Mouse (Mus musculus) brown adipose tissue, adult 24 weeks (tissue): Measurements from ENCODE around the gene Ppp2r3a. TPM values are rescaled to one million over a fixed set of nuclear protein-coding genes. Genes with fewer than 3 reads are reported as not detected.

Experiments used
- H3K27ac ChIP-seq: fragments of 200-500 bp; replicated peaks from 2 replicates; pipeline ENCODE4 v1.5.1; 2012; ENCODE audit warnings: low read depth, mild to moderate bottlenecking, low read length
- H3K4me1 ChIP-seq: fragments of 200-500 bp; 2 replicates; pipeline ENCODE4 v1.6.1; 2012; ENCODE audit warnings: low read length, mixed read lengths; ENCODE audit not compliant: control insufficient read depth, insufficient read depth, insufficient read length
- H3K4me3 ChIP-seq: fragments of 200-500 bp; 2 replicates; pipeline ENCODE4 v1.5.1; 2012; ENCODE audit warnings: low read depth, mild to moderate bottlenecking, low read length, moderate library complexity; ENCODE audit not compliant: insufficient read depth
- polyA plus RNA-seq: library from polyadenylated mRNA; stranded (reverse); fragments of >200 nt; gene quantifications from 2 replicates; pipeline ENCODE4 v1.2.4, GENCODE M21; 2012; ENCODE audit not compliant: missing spikeins, insufficient read depth, insufficient read length

The Ppp2r3a gene
- polyA plus RNA-seq, result 13.0 and 17.2 TPM in 2 replicates

GRCm38 (mm10) chr9:101251644-101252337 lies at the start of gene Ppp2r3a:
TSS of gene Ppp2r3a (minus strand) at chr9:101251795.
- Histone ChIP-seq H3K4me1 (peaks cover 3% of the 10 kb centered on the region; the same call in 1 of the 2 replicates), H3K4me3 (peak within 1 kb of the TSS; percentile 94), H3K27ac (peak within 1 kb of the TSS; percentile 83)

- Histone ChIP-seq H3K27ac (no peak overlapping the region), H3K4me1 (no peaks in the 10 kb centered on the region), H3K4me3 (no peak overlapping the region)
Observed at GRCm38 (mm10) chr9:101300441-101300935, 48.9 kb upstream of the Ppp2r3a start.

DNA sequence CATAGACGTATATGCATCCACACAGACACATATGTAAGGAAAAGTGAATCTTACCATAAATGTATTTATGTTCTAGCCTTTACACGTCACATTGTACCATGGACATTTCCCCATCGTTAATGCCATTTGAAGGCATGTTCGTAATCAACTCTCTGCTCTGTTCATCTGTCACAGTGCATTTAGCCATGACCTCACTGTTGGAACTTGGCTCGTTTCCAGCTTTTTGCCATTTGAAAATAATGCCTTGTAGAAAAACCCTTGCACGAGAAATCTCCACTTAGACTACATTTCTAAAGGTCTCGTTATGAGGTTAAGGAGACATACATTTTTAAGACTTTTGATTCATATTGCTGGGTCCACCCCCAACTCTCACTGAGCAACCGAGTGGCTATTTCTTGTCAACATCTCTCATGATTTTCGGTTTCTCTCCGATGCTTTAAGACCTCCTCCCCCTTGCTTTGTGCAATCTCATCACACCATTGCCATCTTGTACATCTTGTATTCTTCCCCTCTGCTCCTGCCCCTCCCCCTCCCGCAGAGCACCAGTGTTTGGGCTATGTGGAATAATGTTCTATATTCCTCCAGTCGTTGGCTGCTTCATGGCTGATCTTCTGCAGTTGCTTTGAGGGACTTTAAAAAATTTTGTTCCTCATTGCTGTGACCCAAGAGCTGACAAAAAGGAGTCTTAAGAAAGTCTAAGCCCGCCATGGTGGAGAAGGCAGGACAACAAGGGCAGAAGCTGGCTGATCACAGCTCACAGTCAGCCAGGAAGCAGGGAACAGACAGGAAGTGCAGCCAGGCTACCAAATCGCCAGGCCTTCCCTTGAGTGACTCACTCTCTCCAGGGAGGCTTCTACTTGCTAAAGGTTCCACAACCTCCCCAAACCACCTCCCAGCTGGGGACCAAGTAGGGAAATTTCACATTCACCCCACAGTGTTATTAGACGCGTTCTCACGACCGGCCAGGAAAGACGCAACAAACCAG lies 40.4 kb upstream of the Ppp2r3a start:
- Histone ChIP-seq H3K4me1 (no peaks in the 10 kb centered on the region), H3K27ac (0 out of 2 replicates have a peak overlapping the region, but pooled peaks have one; percentile 45), H3K4me3 (no peak overlapping the region)

- no peaks in the 10 kb centered on the region for H3K4me1 ChIP-seq
- no peak overlapping the region for H3K27ac ChIP-seq
Observed at GRCm38 (mm10) chr9:101290876-101291275, 39.3 kb upstream of the Ppp2r3a start.

DNA sequence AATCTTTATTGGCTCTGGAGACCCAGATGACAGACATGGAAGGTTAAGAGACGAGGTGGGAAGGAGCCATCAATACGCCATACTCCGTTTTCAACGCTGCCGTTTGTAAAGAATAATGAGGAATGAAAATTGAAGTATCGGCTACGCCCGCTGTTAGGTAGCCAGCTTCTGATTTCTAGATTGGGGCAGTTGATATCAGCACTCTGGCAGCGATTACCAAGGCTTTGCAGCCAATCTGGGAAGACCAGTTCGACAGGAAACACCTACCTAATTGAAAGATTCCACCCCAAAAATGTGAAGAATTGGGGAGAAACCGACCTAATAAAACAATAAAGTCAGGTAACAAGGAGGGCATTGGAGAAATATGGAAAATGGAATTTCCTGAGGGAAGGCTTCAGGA lies 38.2 kb upstream of the Ppp2r3a start:
- H3K27ac ChIP-seq, result no peak overlapping the region
- H3K4me3 ChIP-seq, result no peak overlapping the region
- no peaks in the 10 kb centered on the region for H3K4me1 ChIP-seq

More at GRCm38 (mm10) chr9:101290876-101291275, 39.3 kb upstream of the Ppp2r3a start:
- H3K4me3 ChIP-seq, result no peak overlapping the region

GRCm38 (mm10) chr9:101288901-101289647 lies 37.5 kb upstream of the Ppp2r3a start:
- H3K27ac ChIP-seq, result no peak overlapping the region
- H3K4me3 ChIP-seq, result no peak overlapping the region
- H3K4me1 ChIP-seq, result no peaks in the 10 kb centered on the region

DNA sequence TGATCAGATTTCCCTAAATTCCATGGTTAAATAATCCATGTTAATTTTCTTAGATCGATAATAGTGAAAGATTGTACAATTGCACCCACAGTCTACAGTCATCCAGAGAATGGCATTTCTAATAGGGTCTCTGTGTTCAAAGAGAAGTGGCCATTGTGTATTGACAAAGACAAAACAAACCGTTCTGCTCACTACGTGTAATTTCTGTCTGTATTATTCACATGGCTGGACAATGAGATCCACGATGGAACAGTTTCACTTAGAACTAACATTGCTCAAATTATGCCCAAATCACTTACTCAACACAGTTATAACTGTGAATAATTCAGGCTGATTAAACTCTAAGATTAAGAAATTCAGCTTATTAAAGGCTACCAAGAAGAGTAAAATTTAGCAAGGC lies 35.2 kb upstream of the Ppp2r3a start:
- Histone ChIP-seq H3K4me3 (no peak overlapping the region), H3K4me1 (peaks cover 4% of the 10 kb centered on the region)

GRCm38 (mm10) chr9:101284049-101284448 lies 32.5 kb upstream of the Ppp2r3a start:
- Histone ChIP-seq H3K27ac (no peak overlapping the region), H3K4me3 (no peak overlapping the region), H3K4me1 (peaks cover 4% of the 10 kb centered on the region)

More for the DNA sequence above, 35.2 kb upstream of the Ppp2r3a start:
- no peak overlapping the region for H3K27ac ChIP-seq

DNA sequence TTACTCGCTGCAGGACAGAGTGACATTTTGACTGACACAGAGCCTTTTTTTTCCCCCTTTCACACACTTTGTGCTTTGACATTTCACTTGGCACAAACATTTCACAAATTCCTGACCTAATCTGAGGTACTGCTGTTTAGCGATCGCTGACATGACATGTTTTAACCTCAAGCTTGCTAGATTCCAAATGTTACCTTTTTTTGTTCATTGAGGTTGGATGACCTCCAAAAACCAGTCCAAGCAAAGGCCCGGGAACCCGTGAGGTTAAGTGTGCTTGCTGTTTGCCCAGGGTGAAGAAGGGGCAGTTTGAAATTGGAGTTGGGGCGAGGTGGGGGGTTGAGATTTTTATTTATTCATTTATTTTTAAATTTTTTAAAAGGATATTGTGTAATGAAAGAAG lies 31.1 kb upstream of the Ppp2r3a start:
- H3K4me3 ChIP-seq, result no peak overlapping the region
- no peak overlapping the region for H3K27ac ChIP-seq
- peaks cover 4% of the 10 kb centered on the region for H3K4me1 ChIP-seq

- Histone ChIP-seq H3K4me3 (no peak overlapping the region), H3K4me1 (peaks cover 4% of the 10 kb centered on the region), H3K27ac (no peak overlapping the region)
Observed at GRCm38 (mm10) chr9:101281906-101282305, 30.3 kb upstream of the Ppp2r3a start.

GRCm38 (mm10) chr9:101281326-101281725 lies 29.7 kb upstream of the Ppp2r3a start:
- Histone ChIP-seq H3K4me3 (no peak overlapping the region), H3K4me1 (peaks cover 4% of the 10 kb centered on the region), H3K27ac (no peak overlapping the region)

- Histone ChIP-seq H3K4me1 (peaks cover 4% of the 10 kb centered on the region), H3K4me3 (no peak overlapping the region), H3K27ac (no peak overlapping the region)
Observed at GRCm38 (mm10) chr9:101280867-101281266, 29.3 kb upstream of the Ppp2r3a start.

DNA sequence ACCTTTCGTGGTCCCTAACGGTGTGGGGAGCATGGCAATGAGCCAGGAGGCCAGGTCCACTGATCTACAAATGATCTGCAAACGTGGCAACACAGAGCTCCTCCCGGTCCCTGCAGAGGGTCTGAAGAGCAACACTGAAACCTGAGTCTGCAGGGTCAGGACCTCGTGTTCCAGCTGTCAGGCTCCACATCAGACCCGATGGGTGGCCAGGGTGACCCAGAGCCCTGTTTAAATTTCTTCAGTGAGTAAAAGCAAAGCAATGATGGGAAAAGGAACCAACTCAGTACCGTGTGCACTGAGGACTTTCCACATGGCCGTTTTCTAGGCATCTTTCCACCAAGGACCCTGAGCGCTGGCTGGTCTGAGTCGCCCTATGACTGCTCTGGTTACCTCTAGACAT lies 28.6 kb upstream of the Ppp2r3a start:
- Histone ChIP-seq H3K4me3 (no peak overlapping the region), H3K4me1 (peaks cover 4% of the 10 kb centered on the region), H3K27ac (no peak overlapping the region)

- Histone ChIP-seq H3K4me1 (no peaks in the 10 kb centered on the region), H3K4me3 (no peak overlapping the region), H3K27ac (no peak overlapping the region)
Observed at GRCm38 (mm10) chr9:101272715-101273114, 21.1 kb upstream of the Ppp2r3a start.
